Mouse (Mus musculus): ENCODE results near the gene Gm15737. TPM values are rescaled to one million over a fixed set of nuclear protein-coding genes. Genes with fewer than 3 reads are reported as not detected.

Gene Gm15737
- polyA plus RNA-seq, 2 experiments: not detected

GRCm38 (mm10) chr6:92871813-92872212, 2.7 kb downstream of the Gm15737 start:
- H3K36me3 ChIP-seq (replicated peaks; ENCODE audit: control insufficient read depth, insufficient read depth, low read depth): no peaks in the 10 kb centered on the region
- WGBS (ENCODE audit: insufficient replicate concordance): 59% methylated on average over 4 of the region's 4 CpGs
- no peaks in the 10 kb centered on the region for H3K9me3 ChIP-seq (ENCODE audit: control insufficient read depth, low read length)
- ATAC-seq (ENCODE audit: insufficient read depth) (no peak), DNase-seq (ENCODE audit: low read depth in 3 of 3, low spot score in 3 of 3) (no peak)
- H3K4me3 ChIP-seq (ENCODE audit: insufficient read depth in 1 of 2, low read depth in 2 of 2, low read length in 2 of 2): no peak overlapping the region
- H3K27ac ChIP-seq: no peak overlapping the region
- H3K4me2 ChIP-seq (ENCODE audit: low read depth): no peak overlapping the region
- no peak overlapping the region for H3K9ac ChIP-seq (replicated peaks)
- no peaks in the 10 kb centered on the region for H3K27me3 ChIP-seq (ENCODE audit: control insufficient read depth, insufficient read depth, low read length)
- TF ChIP-seq CTCF (IDR thresholded peaks at IDR 0.05; ENCODE audit: low read depth) (no peak), EP300 (IDR thresholded peaks at IDR 0.05; ENCODE audit: low read depth) (no peak)
- H3K4me1 ChIP-seq (replicated peaks; ENCODE audit: control insufficient read depth in 2 of 2, insufficient read depth in 2 of 2, low read length in 1 of 2): 0 out of 4 replicates have a peak, but pooled peaks cover 0 to 2% of the 10 kb centered on the region in 2 experiments

DNA sequence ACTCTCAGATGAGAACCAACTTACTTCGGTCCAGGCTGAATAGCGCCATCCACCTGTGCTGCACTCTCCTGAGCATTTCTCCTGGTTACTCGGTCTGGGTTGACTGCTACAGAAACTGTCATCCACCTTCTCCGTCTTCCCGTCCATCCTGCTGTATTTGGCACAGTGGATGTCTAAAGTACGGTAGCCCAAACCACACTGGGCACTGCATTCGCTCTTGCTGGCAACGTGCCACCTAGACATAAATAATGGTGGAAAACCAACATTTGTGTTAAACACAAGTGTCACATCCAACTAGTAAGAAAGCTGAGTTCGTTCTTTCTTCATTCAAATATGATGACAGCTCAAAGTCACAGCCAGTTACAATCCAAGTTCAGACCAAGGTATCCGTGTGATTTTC, 3.6 kb downstream of the Gm15737 start:
- no peak overlapping the region for H3K27ac ChIP-seq
- no peak for TF ChIP-seq CTCF (IDR thresholded peaks at IDR 0.05; ENCODE audit: low read depth)
- no peak for TF ChIP-seq EP300 (IDR thresholded peaks at IDR 0.05; ENCODE audit: low read depth)
- 0 out of 4 replicates have a peak, but pooled peaks cover 0 to 2% of the 10 kb centered on the region in 2 experiments for H3K4me1 ChIP-seq (replicated peaks; ENCODE audit: control insufficient read depth in 2 of 2, insufficient read depth in 2 of 2, low read length in 1 of 2)
- DNase-seq (ENCODE audit: low read depth in 3 of 3, low spot score in 3 of 3) (no peak), ATAC-seq (ENCODE audit: insufficient read depth) (no peak)
- no peaks in the 10 kb centered on the region for H3K36me3 ChIP-seq (replicated peaks; ENCODE audit: control insufficient read depth, insufficient read depth, low read depth)
- H3K4me3 ChIP-seq (ENCODE audit: insufficient read depth in 1 of 2, low read depth in 2 of 2, low read length in 2 of 2): no peak overlapping the region
- no peak overlapping the region for H3K9ac ChIP-seq (replicated peaks)
- no peak overlapping the region for H3K4me2 ChIP-seq (ENCODE audit: low read depth)
- 73% methylated on average over 10 of the region's 10 CpGs for WGBS (ENCODE audit: insufficient replicate concordance)
- H3K27me3 ChIP-seq (ENCODE audit: control insufficient read depth, insufficient read depth, low read length): no peaks in the 10 kb centered on the region
- H3K9me3 ChIP-seq (ENCODE audit: control insufficient read depth, low read length): no peaks in the 10 kb centered on the region

- Histone ChIP-seq H3K4me2 (ENCODE audit: low read depth) (no peak overlapping the region), H3K9ac (replicated peaks) (no peak overlapping the region), H3K4me3 (ENCODE audit: insufficient read depth in 1 of 2, low read depth in 2 of 2, low read length in 2 of 2) (no peak overlapping the region), H3K27ac (no peak overlapping the region), H3K9me3 (ENCODE audit: control insufficient read depth, low read length) (no peaks in the 10 kb centered on the region), H3K36me3 (replicated peaks; ENCODE audit: control insufficient read depth, insufficient read depth, low read depth) (no peaks in the 10 kb centered on the region), H3K4me1 (replicated peaks; ENCODE audit: control insufficient read depth in 2 of 2, insufficient read depth in 2 of 2, low read length in 1 of 2) (0 out of 4 replicates have a peak, but pooled peaks cover 0 to 2% of the 10 kb centered on the region in 2 experiments), H3K27me3 (ENCODE audit: control insufficient read depth, insufficient read depth, low read length) (no peaks in the 10 kb centered on the region)
- DNase-seq (ENCODE audit: low read depth in 3 of 3, low spot score in 3 of 3) (no peak), ATAC-seq (ENCODE audit: insufficient read depth) (no peak)
- WGBS (ENCODE audit: insufficient replicate concordance): 8% methylated on average over 5 of the region's 5 CpGs
- TF ChIP-seq CTCF (IDR thresholded peaks at IDR 0.05; ENCODE audit: low read depth) (no peak), EP300 (IDR thresholded peaks at IDR 0.05; ENCODE audit: low read depth) (no peak)
Measured at GRCm38 (mm10) chr6:92874854-92875253, 5.7 kb downstream of the Gm15737 start.

DNA sequence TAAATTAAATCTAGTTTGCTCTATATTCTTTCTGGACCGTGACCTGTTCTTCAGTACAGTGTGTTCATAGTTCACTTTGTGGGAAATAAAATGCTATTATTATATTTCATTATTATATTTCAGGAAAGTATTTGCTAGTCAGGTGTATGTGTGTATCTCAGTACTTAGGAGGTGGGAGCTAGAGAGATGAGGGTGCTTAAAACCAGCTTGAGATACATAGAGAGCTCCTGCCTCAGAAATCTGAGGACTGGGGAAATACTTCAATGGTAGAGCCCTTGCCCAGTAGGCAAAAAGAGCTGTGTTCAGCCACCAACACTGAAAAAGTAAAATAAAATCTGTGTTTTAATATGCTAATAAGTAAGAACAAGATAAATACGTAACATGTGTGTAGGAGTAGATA, 6.2 kb downstream of the Gm15737 start:
- H3K4me2 ChIP-seq (ENCODE audit: low read depth): no peak overlapping the region
- no peak overlapping the region for H3K27ac ChIP-seq
- no peaks in the 10 kb centered on the region for H3K27me3 ChIP-seq (ENCODE audit: control insufficient read depth, insufficient read depth, low read length)
- no peak overlapping the region for H3K9ac ChIP-seq (replicated peaks)
- H3K36me3 ChIP-seq (replicated peaks; ENCODE audit: control insufficient read depth, insufficient read depth, low read depth): no peaks in the 10 kb centered on the region
- no peak for DNase-seq (ENCODE audit: low read depth in 3 of 3, low spot score in 3 of 3)
- H3K4me1 ChIP-seq (replicated peaks; ENCODE audit: control insufficient read depth in 2 of 2, insufficient read depth in 2 of 2, low read length in 1 of 2): 0 out of 4 replicates have a peak, but pooled peaks cover 0 to 2% of the 10 kb centered on the region in 2 experiments
- H3K9me3 ChIP-seq (ENCODE audit: control insufficient read depth, low read length): no peaks in the 10 kb centered on the region
- TF ChIP-seq CTCF (IDR thresholded peaks at IDR 0.05; ENCODE audit: low read depth) (no peak), EP300 (IDR thresholded peaks at IDR 0.05; ENCODE audit: low read depth) (no peak)
- 54% methylated on average over 2 of the region's 2 CpGs for WGBS (ENCODE audit: insufficient replicate concordance)
- H3K4me3 ChIP-seq (ENCODE audit: insufficient read depth in 1 of 2, low read depth in 2 of 2, low read length in 2 of 2): no peak overlapping the region
- ATAC-seq (ENCODE audit: insufficient read depth): no peak

DNA sequence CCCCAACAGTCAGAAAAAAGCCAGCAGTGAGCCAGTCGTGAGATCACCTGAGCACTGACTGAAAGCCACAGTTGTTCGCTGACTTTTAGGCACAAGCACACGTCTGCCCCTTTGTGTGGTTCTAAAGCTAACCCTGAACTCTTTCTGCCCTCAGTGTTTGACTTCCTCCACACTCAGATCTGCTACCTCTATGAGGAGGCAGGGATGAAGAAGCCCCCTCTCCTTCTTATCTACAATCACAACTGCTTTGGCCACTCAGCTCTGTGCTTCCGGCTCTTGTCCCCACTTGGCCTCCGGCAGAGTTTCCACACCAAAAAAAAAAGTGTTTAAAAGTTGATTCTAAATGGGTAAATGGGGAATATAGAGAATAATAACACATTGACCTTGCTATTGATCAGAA, 7.0 kb downstream of the Gm15737 start:
- no peak for ATAC-seq (ENCODE audit: insufficient read depth)
- no peaks in the 10 kb centered on the region for H3K36me3 ChIP-seq (replicated peaks; ENCODE audit: control insufficient read depth, insufficient read depth, low read depth)
- no peaks in the 10 kb centered on the region for H3K27me3 ChIP-seq (ENCODE audit: control insufficient read depth, insufficient read depth, low read length)
- H3K9ac ChIP-seq (replicated peaks): no peak overlapping the region
- no peak overlapping the region for H3K4me2 ChIP-seq (ENCODE audit: low read depth)
- H3K27ac ChIP-seq: no peak overlapping the region
- WGBS (ENCODE audit: insufficient replicate concordance): 19% methylated on average over 5 of the region's 5 CpGs
- 0 out of 4 replicates have a peak, but pooled peaks cover 0 to 2% of the 10 kb centered on the region in 2 experiments for H3K4me1 ChIP-seq (replicated peaks; ENCODE audit: control insufficient read depth in 2 of 2, insufficient read depth in 2 of 2, low read length in 1 of 2)
- H3K9me3 ChIP-seq (ENCODE audit: control insufficient read depth, low read length): no peaks in the 10 kb centered on the region
- H3K4me3 ChIP-seq (ENCODE audit: insufficient read depth in 1 of 2, low read depth in 2 of 2, low read length in 2 of 2): no peak overlapping the region
- TF ChIP-seq CTCF (IDR thresholded peaks at IDR 0.05; ENCODE audit: low read depth): no peak
- no peak for TF ChIP-seq EP300 (IDR thresholded peaks at IDR 0.05; ENCODE audit: low read depth)
- DNase-seq (ENCODE audit: low read depth in 3 of 3, low spot score in 3 of 3): no peak

Measured in liver, embryonic 14.5 days (tissue).